8 mouse cellular contexts compared by ENCODE assay signal in the genomic region with DNA sequence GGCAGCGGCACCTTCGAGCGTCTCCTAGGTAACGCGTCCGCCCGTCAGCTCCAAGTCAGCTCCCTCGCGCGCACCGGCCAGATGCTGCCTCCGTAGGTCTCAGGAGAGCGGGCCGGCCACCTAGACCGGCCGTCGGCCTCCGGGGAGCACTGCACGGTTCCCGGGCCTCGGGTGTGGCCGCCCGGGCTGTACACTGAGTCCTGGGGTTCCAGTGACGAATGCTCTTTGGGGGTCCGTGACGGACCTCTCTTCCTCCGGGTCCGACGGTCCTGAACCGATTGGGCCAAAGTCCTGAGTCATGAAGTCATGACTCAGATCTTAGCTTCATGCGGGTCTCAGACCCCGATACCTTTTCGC. TPM values are rescaled to one million over a fixed set of nuclear protein-coding genes. Genes with fewer than 3 reads are reported as not detected.
DNase-seq lines count a peak whose midpoint lies in the region; ATAC-seq and TF ChIP-seq lines count a peak whose summit lies in the region.

No protein-coding gene starts in this region.

- peaks cover 31% of the 10 kb centered on the region for H3K36me3 ChIP-seq in lung, postnatal 0 days (ENCODE audit: insufficient read depth, low read length)
- H3K36me3 ChIP-seq in limb, embryonic 12.5 days: peaks cover 69% of the 10 kb centered on the region
- H3K36me3 ChIP-seq in small intestine, adult 2 months (ENCODE audit: control insufficient read depth, insufficient read depth, low read length): peaks cover 29% of the 10 kb centered on the region

- WGBS in cerebellum, adult 2 months: under 1% methylated on average over 33 of the region's 33 CpGs
- 1% methylated on average over 32 of the region's 33 CpGs for WGBS in lung, postnatal 0 days
- 2% methylated on average over 33 of the region's 33 CpGs for WGBS in limb, embryonic 12.5 days
- under 1% methylated on average over 33 of the region's 33 CpGs for WGBS in small intestine, adult 2 months

- no peaks in the 10 kb centered on the region for H3K9me3 ChIP-seq in lung, postnatal 0 days (ENCODE audit: low read length)
- H3K9me3 ChIP-seq in limb, embryonic 12.5 days: no peaks in the 10 kb centered on the region

- no peak for TF ChIP-seq EP300 in lung, postnatal 0 days (IDR thresholded peaks at IDR 0.05)

- ATAC-seq in lung, postnatal 0 days: no peak
- no peak; the same call in 1 of the 2 replicates for ATAC-seq in limb, embryonic 12.5 days (ENCODE audit: insufficient number of reproducible peaks, insufficient read depth, low FRiP score, low TSS enrichment, low read depth)

- H3K4me2 ChIP-seq in lung, postnatal 0 days (replicated peaks; ENCODE audit: low read depth, low read length): peak overlapping the region; percentile 88
- peak overlapping the region; percentile 78 for H3K4me2 ChIP-seq in limb, embryonic 12.5 days

- no peak for DNase-seq in cerebellum, adult 2 months
- no peak for DNase-seq in cerebellum, postnatal 36 days
- no peak for DNase-seq in lung, postnatal 0 days (ENCODE audit: low spot score)
- DNase-seq in lung, postnatal 36 days: no peak
- DNase-seq in right cerebral cortex, postnatal 36 days (ENCODE audit: low spot score in 2 of 2): no peak
- DNase-seq in layer of hippocampus, adult 18-20 months (ENCODE audit: low spot score in 2 of 2): no peak

- no peak overlapping the region for H3K27ac ChIP-seq in cerebellum, adult 2 months (ENCODE audit: insufficient read depth, low read length)
- no peak overlapping the region for H3K27ac ChIP-seq in lung, postnatal 0 days (ENCODE audit: low read length)
- H3K27ac ChIP-seq in limb, embryonic 12.5 days: 0 out of 2 replicates have a peak overlapping the region, but pooled peaks have one; percentile 50
- peak overlapping the region; percentile 26 for H3K27ac ChIP-seq in small intestine, adult 2 months (ENCODE audit: insufficient read depth, low read depth, low read length)

- no peaks in the 10 kb centered on the region; the same call in 1 of the 2 replicates for H3K4me1 ChIP-seq in cerebellum, adult 2 months (ENCODE audit: control insufficient read depth, insufficient read depth, low read length)
- 0 out of 2 replicates have a peak, but pooled peaks cover 8% of the 10 kb centered on the region for H3K4me1 ChIP-seq in lung, postnatal 0 days (ENCODE audit: insufficient read depth, low read depth, low read length)
- peaks cover 21% of the 10 kb centered on the region for H3K4me1 ChIP-seq in limb, embryonic 12.5 days (replicated peaks)
- H3K4me1 ChIP-seq in small intestine, adult 2 months (ENCODE audit: control insufficient read depth, insufficient read depth, insufficient read length, low read length): peaks cover 14% of the 10 kb centered on the region

- no peak for TF ChIP-seq CTCF in cerebellum, adult 2 months (IDR thresholded peaks at IDR 0.05; ENCODE audit: borderline replicate concordance, insufficient read depth, low read depth, low read length)
- no peak for TF ChIP-seq CTCF in lung, postnatal 0 days (IDR thresholded peaks at IDR 0.05)
- TF ChIP-seq CTCF in small intestine, adult 2 months (IDR thresholded peaks at IDR 0.05; ENCODE audit: extremely low read depth, insufficient read length, insufficient replicate concordance, low read depth, low read length): no peak

- no peaks in the 10 kb centered on the region for H3K27me3 ChIP-seq in cerebellum, adult 2 months (ENCODE audit: control insufficient read depth, insufficient read depth, low read length)
- H3K27me3 ChIP-seq in lung, postnatal 0 days (replicated peaks; ENCODE audit: insufficient read depth, low read length): no peaks in the 10 kb centered on the region
- no peaks in the 10 kb centered on the region for H3K27me3 ChIP-seq in limb, embryonic 12.5 days
- H3K27me3 ChIP-seq in small intestine, adult 2 months (ENCODE audit: control insufficient read depth, insufficient read depth, low read length): no peaks in the 10 kb centered on the region

- H3K9ac ChIP-seq in lung, postnatal 0 days (replicated peaks; ENCODE audit: low read depth): peak overlapping the region; percentile 74
- H3K9ac ChIP-seq in limb, embryonic 12.5 days (replicated peaks): peak overlapping the region; percentile 80

- H3K4me3 ChIP-seq in cerebellum, adult 2 months (replicated peaks; ENCODE audit: insufficient read depth, low read depth, low read length): peak overlapping the region; percentile 63
- H3K4me3 ChIP-seq in lung, postnatal 0 days (ENCODE audit: low read depth, low read length): peak overlapping the region; percentile 82
- H3K4me3 ChIP-seq in limb, embryonic 12.5 days (replicated peaks): peak overlapping the region; percentile 93
- peak overlapping the region; percentile 90 for H3K4me3 ChIP-seq in small intestine, adult 2 months (ENCODE audit: low read depth, low read length)

- no peak for TF ChIP-seq POLR2A in cerebellum, adult 2 months (IDR thresholded peaks at IDR 0.05; ENCODE audit: borderline replicate concordance, insufficient read depth, low read length)
- no peak; the same call in 1 of the 2 replicates for TF ChIP-seq POLR2A in small intestine, adult 2 months (IDR thresholded peaks at IDR 0.05; ENCODE audit: low read depth, low read length)

RNA-seq across cellular contexts. Expression of a gene that starts 0.3 kb away (rescaled TPM):
- 42.7 and 56.5 TPM in 2 replicates for polyA plus RNA-seq in cerebellum, adult 2 months (2012; rRNA removed)
- 29.8 and 33.4 TPM in 2 replicates for polyA plus RNA-seq in lung, postnatal 0 days (2015; fragmentation: Nextera tagmentation; extraction: Ambion mirVana)
- polyA plus RNA-seq in limb, embryonic 12.5 days (2016; fragmentation: Nextera tagmentation; extraction: Ambion mirVana): 58.5 and 58.9 TPM in 2 replicates
- polyA plus RNA-seq in small intestine, adult 2 months (2012; rRNA removed): 14.3 and 15.4 TPM in 2 replicates
- total RNA-seq in layer of hippocampus, adult 18-20 months (2021): 10 to 100 TPM; 53.0 to 53.6 TPM

RNA-seq across cellular contexts. Expression of a gene that starts 9.8 kb away (rescaled TPM):
- polyA plus RNA-seq in cerebellum, adult 2 months (2012; rRNA removed): 27.3 and 28.3 TPM in 2 replicates
- polyA plus RNA-seq in lung, postnatal 0 days (2015; fragmentation: Nextera tagmentation; extraction: Ambion mirVana): 16.5 and 21.1 TPM in 2 replicates
- 47.8 and 52.4 TPM in 2 replicates for polyA plus RNA-seq in limb, embryonic 12.5 days (2016; fragmentation: Nextera tagmentation; extraction: Ambion mirVana)
- 3.6 and 4.4 TPM in 2 replicates for polyA plus RNA-seq in small intestine, adult 2 months (2012; rRNA removed)
- 10 to 100 TPM; 24.6 to 32.9 TPM for total RNA-seq in layer of hippocampus, adult 18-20 months (2021)

RNA-seq across cellular contexts. Expression of a gene that starts 9.8 kb away (rescaled TPM):
- 15.5 and 20.0 TPM in 2 replicates for polyA plus RNA-seq in cerebellum, adult 2 months (2012; rRNA removed)
- 14.9 and 18.9 TPM in 2 replicates for polyA plus RNA-seq in lung, postnatal 0 days (2015; fragmentation: Nextera tagmentation; extraction: Ambion mirVana)
- polyA plus RNA-seq in limb, embryonic 12.5 days (2016; fragmentation: Nextera tagmentation; extraction: Ambion mirVana): 10.4 and 13.2 TPM in 2 replicates
- 16.6 and 23.6 TPM in 2 replicates for polyA plus RNA-seq in small intestine, adult 2 months (2012; rRNA removed)
- 10 to 100 TPM; 13.1 to 13.5 TPM for total RNA-seq in layer of hippocampus, adult 18-20 months (2021)

RNA-seq across cellular contexts. Expression of a gene that starts 14.4 kb away (rescaled TPM):
- 1.5 and 1.6 TPM in 2 replicates for polyA plus RNA-seq in cerebellum, adult 2 months (2012; rRNA removed)
- polyA plus RNA-seq in lung, postnatal 0 days (2015; fragmentation: Nextera tagmentation; extraction: Ambion mirVana): not detected in 2 replicates
- 0.20 TPM in 1 of 2 replicates, not detected in the other for polyA plus RNA-seq in limb, embryonic 12.5 days (2016; fragmentation: Nextera tagmentation; extraction: Ambion mirVana)
- 0.43 TPM in 2 replicates for polyA plus RNA-seq in small intestine, adult 2 months (2012; rRNA removed)
- under 1 TPM; 0.43 to 0.82 TPM for total RNA-seq in layer of hippocampus, adult 18-20 months (2021)

RNA-seq across cellular contexts. Expression of a gene that starts 16.7 kb away (rescaled TPM):
- 108 and 119 TPM in 2 replicates for polyA plus RNA-seq in cerebellum, adult 2 months (2012; rRNA removed)
- polyA plus RNA-seq in lung, postnatal 0 days (2015; fragmentation: Nextera tagmentation; extraction: Ambion mirVana): 60.6 and 67.7 TPM in 2 replicates
- polyA plus RNA-seq in limb, embryonic 12.5 days (2016; fragmentation: Nextera tagmentation; extraction: Ambion mirVana): 135 and 139 TPM in 2 replicates
- polyA plus RNA-seq in small intestine, adult 2 months (2012; rRNA removed): 130 and 155 TPM in 2 replicates
- 10 to 100 TPM; 65.1 to 67.5 TPM for total RNA-seq in layer of hippocampus, adult 18-20 months (2021)

Comparison
In these comparisons a context has a peak if more than half of its experiments do, and no peak if none do; other contexts are left out.
1. H3K27ac ChIP-seq: peak in limb, embryonic 12.5 days (single experiment) and small intestine, adult 2 months (single experiment); none in cerebellum, adult 2 months (single experiment) and lung, postnatal 0 days (single experiment).
2. Peak in every context shown above with its lines, with median percentiles within 50 percentile points of each other: H3K4me3 ChIP-seq.